Mouse (Mus musculus): Measurements from ENCODE around the gene Zfp706. TPM values are rescaled to one million over a fixed set of nuclear protein-coding genes. Genes with fewer than 3 reads are reported as not detected.

Zfp706 gene
- polyA plus RNA-seq, 1 experiment, result 199 TPM

DNA sequence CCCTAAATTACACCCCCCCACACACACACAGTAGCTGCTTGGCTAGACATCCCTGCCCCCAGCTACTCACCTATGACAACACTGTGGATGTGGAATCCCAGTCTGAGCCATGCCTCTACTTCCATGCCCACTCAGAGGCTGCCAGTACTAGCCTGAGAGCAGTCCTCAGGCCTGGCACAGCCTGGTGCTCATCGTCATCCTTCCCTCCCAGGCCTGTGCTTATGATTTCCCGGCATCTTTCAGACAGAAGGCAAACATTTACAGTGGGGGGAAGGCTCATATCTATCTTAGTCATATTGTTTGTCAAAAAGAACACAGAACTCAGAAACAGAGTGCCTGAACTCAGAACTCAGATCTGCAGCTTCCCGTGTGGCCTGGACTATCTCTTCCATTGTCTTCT lies 23.4 kb upstream of the Zfp706 start:
- Histone ChIP-seq H3K36me3 (ENCODE audit: control insufficient read depth, insufficient read depth) (no peaks in the 10 kb centered on the region), H3K4me3 (no peak overlapping the region), H3ac (ENCODE audit: control insufficient read depth, insufficient read length) (no peak overlapping the region), H3K4me2 (ENCODE audit: low read depth) (no peak overlapping the region), H3K27me3 (ENCODE audit: control insufficient read depth, insufficient read depth, insufficient read length) (peaks cover 10% of the 10 kb centered on the region), H3K79me2 (ENCODE audit: control insufficient read depth, insufficient read depth) (no peaks in the 10 kb centered on the region)
- TF ChIP-seq REST (IDR thresholded peaks at IDR 0.05; ENCODE audit: insufficient read depth, insufficient read length) (no peak), MAX (IDR thresholded peaks at IDR 0.05; ENCODE audit: low read depth) (no peak), MYOD1 (IDR thresholded peaks at IDR 0.05; ENCODE audit: control insufficient read depth in 1 of 3, insufficient read length in 2 of 3, low read depth in 2 of 3) (no peak), TCF12 (IDR thresholded peaks at IDR 0.05; ENCODE audit: insufficient read depth, poor library complexity, severe bottlenecking) (no peak), POLR2A (IDR thresholded peaks at IDR 0.05; ENCODE audit: insufficient read length, low read depth) (no peak), CEBPB (IDR thresholded peaks at IDR 0.05; ENCODE audit: insufficient read depth, poor library complexity, severe bottlenecking) (no peak), POLR2AphosphoS2 (IDR thresholded peaks at IDR 0.05; ENCODE audit: insufficient read length, low read depth) (no peak), USF1 (IDR thresholded peaks at IDR 0.05; ENCODE audit: low read depth) (no peak)

DNA sequence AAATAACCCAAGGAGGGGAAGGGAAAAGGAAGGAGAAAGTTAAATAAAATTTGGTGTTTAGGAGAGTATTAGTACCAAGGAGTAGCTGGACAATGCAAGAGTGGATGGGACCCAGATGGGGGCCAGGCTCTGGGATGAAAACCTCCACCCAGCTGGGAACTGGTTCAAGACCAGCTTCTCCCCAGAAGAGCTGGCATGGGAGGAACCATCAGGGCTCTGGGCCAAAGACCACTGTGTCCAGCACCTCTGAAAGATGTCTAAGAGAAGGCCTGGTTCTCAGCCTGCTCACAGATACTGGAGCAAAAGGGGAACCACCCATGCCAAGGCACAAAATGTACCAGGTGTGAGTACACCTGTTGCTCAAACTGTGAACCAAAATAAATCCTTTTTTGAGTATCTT lies 20.4 kb upstream of the Zfp706 start:
- Histone ChIP-seq H3K4me3 (no peak overlapping the region), H3K36me3 (ENCODE audit: control insufficient read depth, insufficient read depth) (no peaks in the 10 kb centered on the region), H3K4me2 (ENCODE audit: low read depth) (no peak overlapping the region), H3K79me2 (ENCODE audit: control insufficient read depth, insufficient read depth) (no peaks in the 10 kb centered on the region), H3K27me3 (ENCODE audit: control insufficient read depth, insufficient read depth, insufficient read length) (no peaks in the 10 kb centered on the region), H3ac (ENCODE audit: control insufficient read depth, insufficient read length) (no peak overlapping the region)
- TF ChIP-seq E2F4 (IDR thresholded peaks at IDR 0.05; ENCODE audit: insufficient read depth), result no peak
- TF ChIP-seq TCF12 (IDR thresholded peaks at IDR 0.05; ENCODE audit: insufficient read depth, poor library complexity, severe bottlenecking), result no peak
- no peak for TF ChIP-seq POLR2A (IDR thresholded peaks at IDR 0.05; ENCODE audit: insufficient read length, low read depth)
- no peak for TF ChIP-seq SRF (IDR thresholded peaks at IDR 0.05; ENCODE audit: control insufficient read depth, insufficient read length, low read depth)
- TF ChIP-seq REST (IDR thresholded peaks at IDR 0.05; ENCODE audit: insufficient read depth, insufficient read length), result no peak
- TF ChIP-seq MAX (IDR thresholded peaks at IDR 0.05; ENCODE audit: low read depth), result no peak
- TF ChIP-seq POLR2AphosphoS2 (IDR thresholded peaks at IDR 0.05; ENCODE audit: insufficient read length, low read depth), result no peak
- TF ChIP-seq TCF3 (IDR thresholded peaks at IDR 0.05; ENCODE audit: insufficient read length, low read depth), result no peak
- no peak for TF ChIP-seq MYOD1 (IDR thresholded peaks at IDR 0.05; ENCODE audit: control insufficient read depth in 1 of 3, insufficient read length in 2 of 3, low read depth in 2 of 3)
- no peak for TF ChIP-seq CEBPB (IDR thresholded peaks at IDR 0.05; ENCODE audit: insufficient read depth, poor library complexity, severe bottlenecking)
- TF ChIP-seq MYOG (IDR thresholded peaks at IDR 0.05; ENCODE audit: control insufficient read depth in 1 of 3, insufficient read depth in 1 of 3, insufficient read length in 2 of 3, low read depth in 2 of 3), result no peak

DNA sequence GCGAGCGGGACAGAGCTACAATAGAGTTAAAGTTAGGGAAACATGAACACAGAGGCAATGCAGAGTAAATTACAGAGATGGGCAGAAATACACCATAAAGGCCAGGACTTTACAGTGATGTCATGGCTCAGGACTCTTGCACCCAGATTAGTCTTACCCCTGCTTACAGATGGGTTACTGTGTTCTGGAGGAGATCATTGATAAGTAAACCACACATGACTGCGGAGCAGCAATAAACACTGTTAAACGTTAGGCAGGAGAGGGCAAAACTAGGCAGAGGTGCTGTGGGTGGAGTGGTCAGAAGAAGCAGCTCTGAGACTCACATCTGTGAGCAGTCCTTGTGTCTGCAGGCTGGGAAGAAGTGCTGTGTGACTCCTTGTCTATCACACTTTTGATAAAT lies 18.9 kb upstream of the Zfp706 start:
- Histone ChIP-seq H3K36me3 (ENCODE audit: control insufficient read depth, insufficient read depth) (no peaks in the 10 kb centered on the region), H3K4me2 (ENCODE audit: low read depth) (no peak overlapping the region), H3K4me3 (no peak overlapping the region), H3ac (ENCODE audit: control insufficient read depth, insufficient read length) (no peak overlapping the region), H3K79me2 (ENCODE audit: control insufficient read depth, insufficient read depth) (no peaks in the 10 kb centered on the region), H3K27me3 (ENCODE audit: control insufficient read depth, insufficient read depth, insufficient read length) (no peaks in the 10 kb centered on the region)
- TF ChIP-seq TCF3 (IDR thresholded peaks at IDR 0.05; ENCODE audit: insufficient read length, low read depth), result no peak
- no peak for TF ChIP-seq TCF12 (IDR thresholded peaks at IDR 0.05; ENCODE audit: insufficient read depth, poor library complexity, severe bottlenecking)
- no peak for TF ChIP-seq SRF (IDR thresholded peaks at IDR 0.05; ENCODE audit: control insufficient read depth, insufficient read length, low read depth)
- TF ChIP-seq USF1 (IDR thresholded peaks at IDR 0.05; ENCODE audit: low read depth), result no peak
- TF ChIP-seq CEBPB (IDR thresholded peaks at IDR 0.05; ENCODE audit: insufficient read depth, poor library complexity, severe bottlenecking), result no peak
- TF ChIP-seq POLR2AphosphoS2 (IDR thresholded peaks at IDR 0.05; ENCODE audit: insufficient read length, low read depth), result no peak
- TF ChIP-seq MYOD1 (IDR thresholded peaks at IDR 0.05; ENCODE audit: control insufficient read depth in 1 of 3, insufficient read length in 2 of 3, low read depth in 2 of 3), result no peak
- no peak for TF ChIP-seq REST (IDR thresholded peaks at IDR 0.05; ENCODE audit: insufficient read depth, insufficient read length)
- no peak for TF ChIP-seq E2F4 (IDR thresholded peaks at IDR 0.05; ENCODE audit: insufficient read depth)
- TF ChIP-seq POLR2A (IDR thresholded peaks at IDR 0.05; ENCODE audit: insufficient read length, low read depth), result no peak
- TF ChIP-seq MAX (IDR thresholded peaks at IDR 0.05; ENCODE audit: low read depth), result no peak
- no peak for TF ChIP-seq MYOG (IDR thresholded peaks at IDR 0.05; ENCODE audit: control insufficient read depth in 1 of 3, insufficient read depth in 1 of 3, insufficient read length in 2 of 3, low read depth in 2 of 3)

GRCm38 (mm10) chr15:37020581-37021245 lies 13.1 kb upstream of the Zfp706 start:
- Histone ChIP-seq H3K4me2 (ENCODE audit: low read depth) (no peak overlapping the region), H3K27me3 (ENCODE audit: control insufficient read depth, insufficient read depth, insufficient read length) (no peaks in the 10 kb centered on the region), H3K79me2 (ENCODE audit: control insufficient read depth, insufficient read depth) (no peaks in the 10 kb centered on the region), H3K36me3 (ENCODE audit: control insufficient read depth, insufficient read depth) (no peaks in the 10 kb centered on the region), H3ac (ENCODE audit: control insufficient read depth, insufficient read length) (no peak overlapping the region), H3K4me3 (no peak overlapping the region)
- TF ChIP-seq POLR2A (IDR thresholded peaks at IDR 0.05; ENCODE audit: insufficient read length, low read depth) (no peak), REST (IDR thresholded peaks at IDR 0.05; ENCODE audit: insufficient read depth, insufficient read length) (no peak), TCF12 (IDR thresholded peaks at IDR 0.05; ENCODE audit: insufficient read depth, poor library complexity, severe bottlenecking) (no peak), CEBPB (IDR thresholded peaks at IDR 0.05; ENCODE audit: insufficient read depth, poor library complexity, severe bottlenecking) (no peak), E2F4 (IDR thresholded peaks at IDR 0.05; ENCODE audit: insufficient read depth) (no peak), MAX (IDR thresholded peaks at IDR 0.05; ENCODE audit: low read depth) (no peak), SRF (IDR thresholded peaks at IDR 0.05; ENCODE audit: control insufficient read depth, insufficient read length, low read depth) (no peak), MYOD1 (IDR thresholded peaks at IDR 0.05; ENCODE audit: control insufficient read depth in 1 of 3, insufficient read length in 2 of 3, low read depth in 2 of 3) (no peak), TCF3 (IDR thresholded peaks at IDR 0.05; ENCODE audit: insufficient read length, low read depth) (no peak), POLR2AphosphoS2 (IDR thresholded peaks at IDR 0.05; ENCODE audit: insufficient read length, low read depth) (no peak), USF1 (IDR thresholded peaks at IDR 0.05; ENCODE audit: low read depth) (no peak), MYOG (IDR thresholded peaks at IDR 0.05; ENCODE audit: control insufficient read depth in 1 of 3, insufficient read depth in 1 of 3, insufficient read length in 2 of 3, low read depth in 2 of 3) (no peak)

Data from myocyte (in vitro differentiated cells).